Mouse (Mus musculus): Measurements from ENCODE around the gene Masp1. TPM values are rescaled to one million over a fixed set of nuclear protein-coding genes. Genes with fewer than 3 reads are reported as not detected.

Masp1 gene
- polyA plus RNA-seq, 1 experiment from 2014 or later: 21.7 TPM

Other genes with a start within 250 kb of the Masp1 start
- not detected in 2 replicates for gene Rtp1, start 91.7 kb downstream of the Masp1 start, polyA plus RNA-seq (2015; fragmentation: Nextera tagmentation; extraction: Ambion mirVana)
- gene Rtp4, start 524 bp downstream of the Masp1 start, polyA plus RNA-seq (2015; fragmentation: Nextera tagmentation; extraction: Ambion mirVana): 6.3 and 9.9 TPM in 2 replicates

All from liver, embryonic 15.5 days (tissue).